Mouse (Mus musculus): ENCODE data around the gene Ranbp17. TPM values are rescaled to one million over a fixed set of nuclear protein-coding genes. Genes with fewer than 3 reads are reported as not detected.

Ranbp17 gene
- not detected for total RNA-seq (2023)

GRCm38 (mm10) chr11:33513376-33513991 is at the start of gene Ranbp17:
TSS of gene Ranbp17 (minus strand) at chr11:33513746.

GRCm38 (mm10) chr11:33276637-33277036 is 236.9 kb downstream of the Ranbp17 start, which contains the start of gene Gm12117:
TSS of gene Gm12117 (minus strand) at chr11:33276737.

GRCm38 (mm10) chr11:33203383-33204328 is 309.9 kb downstream of the Ranbp17 start, which contains the start of gene Tlx3:
TSS of gene Tlx3 (minus strand) at chr11:33203589.

GRCm38 (mm10) chr11:33162998-33163506 is 350.5 kb downstream of the Ranbp17 start, which contains the start of gene Npm1:
TSS of gene Npm1 (minus strand) at chr11:33163206.

Other genes starting within 250 kb of the Ranbp17 start
- gene Gm12117, start 237.0 kb downstream of the Ranbp17 start, total RNA-seq (2023) = not detected
- gene Gabrp, start 65.2 kb upstream of the Ranbp17 start, total RNA-seq (2023) = not detected
- gene D130052B06Rik, start 85.6 kb upstream of the Ranbp17 start, total RNA-seq (2023) = not detected